ENCODE assay signal across 14 mouse cellular contexts in genomic region chr1:179592143-179592542, GRCm38 (mm10).
"Had no signal": no experiment of that assay in that cellular context is flagged by ENCODE, and none has a peak within 500 bp of the region (broad histone marks: within the 10 kb centered on the region; RNA-seq: fewer than 3 reads in every experiment).

No protein-coding gene starts in this region.

- H3K4me1 ChIP-seq: limb, embryonic 15.5 days; midbrain, embryonic 12.5 days had no signal

- H3K4me3 ChIP-seq: limb, embryonic 12.5 days; limb, embryonic 15.5 days; midbrain, embryonic 12.5 days; neural tube, embryonic 12.5 days; neural tube, embryonic 15.5 days; stomach, embryonic 15.5 days had no signal

- DNase-seq: kidney, postnatal 25 days; liver, postnatal 0 days; lung, embryonic 14.5 days; spleen, adult 18-20 months; thymus, postnatal 25 days had no signal

- H3K36me3 ChIP-seq: neural tube, embryonic 12.5 days had no signal

- H3K27me3 ChIP-seq: limb, embryonic 12.5 days; limb, embryonic 15.5 days; midbrain, embryonic 12.5 days; neural tube, embryonic 12.5 days; neural tube, embryonic 15.5 days; stomach, embryonic 15.5 days had no signal

- H3K27ac ChIP-seq: kidney, postnatal 0 days; limb, embryonic 12.5 days; limb, embryonic 15.5 days; liver, embryonic 14.5 days; macrophage; midbrain, embryonic 12.5 days; neural tube, embryonic 12.5 days; neural tube, embryonic 15.5 days; stomach, embryonic 15.5 days had no signal
